Mouse (Mus musculus): ENCODE data around the gene Man2c1. TPM values are rescaled to one million over a fixed set of nuclear protein-coding genes. Genes with fewer than 3 reads are reported as not detected.

Man2c1 gene
- polyA plus RNA-seq, 1 experiment from 2014 or later = 18.0 TPM

DNA sequence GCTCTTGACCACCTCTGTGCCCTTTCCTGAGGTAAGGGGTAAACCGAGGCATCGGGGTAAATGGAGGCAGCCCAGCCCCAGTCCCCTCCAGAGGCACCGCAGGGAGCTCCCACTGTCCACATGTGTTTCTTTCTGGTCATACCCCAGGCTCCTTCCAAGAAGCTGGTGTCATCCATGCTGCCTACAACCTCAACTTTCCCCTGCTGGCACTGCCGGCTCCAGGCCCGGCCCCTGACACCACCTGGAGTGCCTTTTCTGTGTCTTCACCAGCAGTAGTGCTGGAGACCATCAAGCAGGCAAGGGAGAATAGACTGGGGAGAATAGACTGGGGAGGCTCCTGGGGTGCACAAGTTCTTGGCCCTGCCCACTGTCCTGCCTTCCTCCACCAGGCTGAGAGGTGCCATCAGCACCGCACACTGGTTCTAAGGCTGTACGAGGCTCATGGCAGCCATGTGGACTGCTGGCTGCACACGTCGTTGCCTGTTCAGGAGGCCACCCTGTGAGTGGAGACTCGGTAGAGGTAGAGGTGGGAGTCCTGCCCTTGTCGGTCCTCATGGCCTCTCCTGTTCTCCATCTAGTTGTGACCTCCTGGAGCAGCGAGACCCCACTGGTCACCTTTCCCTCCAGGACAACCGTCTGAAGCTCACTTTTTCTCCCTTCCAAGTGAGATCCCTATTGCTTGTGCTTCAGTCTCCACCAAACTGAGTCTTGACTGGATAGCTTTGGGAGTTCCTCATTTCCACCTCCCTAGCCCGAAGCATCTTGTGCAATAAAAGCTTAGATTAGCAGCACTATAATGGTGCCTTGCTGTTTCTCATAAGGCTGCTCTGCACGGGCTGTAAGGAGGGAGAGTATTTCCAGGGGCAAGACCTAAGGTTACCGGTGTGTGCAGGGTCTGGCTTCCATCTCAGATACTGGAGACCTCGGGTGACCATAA lies 11.2 kb downstream of the Man2c1 start:
- H3K4me1 ChIP-seq (ENCODE audit: control insufficient read depth, insufficient read depth, low read length) = no peaks in the 10 kb centered on the region
- H3K4me3 ChIP-seq (ENCODE audit: low read depth, low read length) = no peak overlapping the region
- ATAC-seq (ENCODE audit: low FRiP score) = no peak
- WGBS = 90% methylated on average over 17 of the region's 17 CpGs
- no peaks in the 10 kb centered on the region for H3K9me3 ChIP-seq (ENCODE audit: control insufficient read depth, low read length)
- DNase-seq (ENCODE audit: low spot score, missing footprints) = no peak
- H3K9ac ChIP-seq (ENCODE audit: low read length) = no peak overlapping the region
- no peaks in the 10 kb centered on the region for H3K27me3 ChIP-seq (ENCODE audit: control insufficient read depth, insufficient read depth, low read length)
- no peak overlapping the region for H3K27ac ChIP-seq (ENCODE audit: low read depth, low read length)
- no peak overlapping the region for H3K4me2 ChIP-seq
- peaks cover 11% of the 10 kb centered on the region; the same call in 1 of the 2 replicates for H3K36me3 ChIP-seq (ENCODE audit: control insufficient read depth, insufficient read depth, low read length)

DNA sequence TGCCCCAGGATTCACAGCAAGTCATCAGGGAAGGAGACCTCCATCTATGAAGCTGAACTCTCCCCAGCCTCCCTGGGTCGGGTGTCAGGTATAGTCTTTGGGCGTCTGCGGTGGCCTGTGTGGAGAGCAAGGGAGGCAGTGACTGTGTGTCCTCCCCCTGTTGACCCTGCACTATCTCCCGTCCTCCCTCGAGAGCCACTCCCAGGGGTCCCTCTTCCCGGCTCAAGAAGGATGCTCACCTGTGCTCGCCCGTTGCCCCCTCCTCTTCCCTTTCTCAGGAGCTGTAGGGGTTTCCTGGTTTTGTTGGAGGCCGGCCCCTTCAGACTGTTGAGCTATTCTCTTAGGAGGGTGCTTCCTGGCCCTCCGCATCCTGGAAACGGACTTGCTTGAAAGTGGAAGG lies 12.7 kb downstream of the Man2c1 start:
- H3K27me3 ChIP-seq (ENCODE audit: control insufficient read depth, insufficient read depth, low read length) = no peaks in the 10 kb centered on the region
- 94% methylated on average over 11 of the region's 11 CpGs for WGBS
- DNase-seq (ENCODE audit: low spot score, missing footprints) = peak; percentile 62
- no peak overlapping the region for H3K9ac ChIP-seq (ENCODE audit: low read length)
- H3K9me3 ChIP-seq (ENCODE audit: control insufficient read depth, low read length) = no peaks in the 10 kb centered on the region
- no peak overlapping the region for H3K27ac ChIP-seq (ENCODE audit: low read depth, low read length)
- H3K4me3 ChIP-seq (ENCODE audit: low read depth, low read length) = no peak overlapping the region
- no peaks in the 10 kb centered on the region; the same call in 1 of the 2 replicates for H3K4me1 ChIP-seq (ENCODE audit: control insufficient read depth, insufficient read depth, low read length)
- no peak for ATAC-seq (ENCODE audit: low FRiP score)
- H3K36me3 ChIP-seq (ENCODE audit: control insufficient read depth, insufficient read depth, low read length) = peaks cover 11% of the 10 kb centered on the region; the same call in 1 of the 2 replicates
- no peak overlapping the region for H3K4me2 ChIP-seq

DNA sequence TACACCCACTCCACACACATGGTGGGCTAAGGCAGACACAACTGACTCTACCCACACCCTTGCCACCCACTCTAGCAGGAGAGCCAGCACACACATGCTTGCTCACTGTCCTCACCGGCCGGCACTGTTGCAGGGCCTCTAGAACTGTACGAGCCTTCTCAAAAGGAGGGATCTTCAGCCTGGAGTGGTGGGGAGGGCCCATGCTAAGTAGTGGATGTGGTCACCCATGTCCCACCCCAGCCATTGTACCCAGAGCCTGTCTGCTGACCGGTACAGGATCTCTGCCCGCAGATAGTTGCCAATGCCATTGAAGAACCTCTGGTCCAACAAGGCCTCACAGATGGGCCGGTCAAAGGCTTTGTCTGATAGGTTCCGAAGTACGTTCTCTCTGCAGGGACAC lies 14.3 kb downstream of the Man2c1 start:
- Histone ChIP-seq H3K27me3 (ENCODE audit: control insufficient read depth, insufficient read depth, low read length) (no peaks in the 10 kb centered on the region), H3K9me3 (ENCODE audit: control insufficient read depth, low read length) (no peaks in the 10 kb centered on the region), H3K4me2 (no peak overlapping the region), H3K4me1 (ENCODE audit: control insufficient read depth, insufficient read depth, low read length) (peaks cover 6% of the 10 kb centered on the region; the same call in 1 of the 2 replicates), H3K36me3 (ENCODE audit: control insufficient read depth, insufficient read depth, low read length) (peaks cover 4% of the 10 kb centered on the region; the same call in 1 of the 2 replicates), H3K9ac (ENCODE audit: low read length) (no peak overlapping the region), H3K4me3 (ENCODE audit: low read depth, low read length) (no peak overlapping the region), H3K27ac (ENCODE audit: low read depth, low read length) (no peak overlapping the region)
- DNase-seq (ENCODE audit: low spot score, missing footprints) (no peak), ATAC-seq (ENCODE audit: low FRiP score) (no peak)
- 91% methylated on average over 8 of the region's 8 CpGs for WGBS

DNA sequence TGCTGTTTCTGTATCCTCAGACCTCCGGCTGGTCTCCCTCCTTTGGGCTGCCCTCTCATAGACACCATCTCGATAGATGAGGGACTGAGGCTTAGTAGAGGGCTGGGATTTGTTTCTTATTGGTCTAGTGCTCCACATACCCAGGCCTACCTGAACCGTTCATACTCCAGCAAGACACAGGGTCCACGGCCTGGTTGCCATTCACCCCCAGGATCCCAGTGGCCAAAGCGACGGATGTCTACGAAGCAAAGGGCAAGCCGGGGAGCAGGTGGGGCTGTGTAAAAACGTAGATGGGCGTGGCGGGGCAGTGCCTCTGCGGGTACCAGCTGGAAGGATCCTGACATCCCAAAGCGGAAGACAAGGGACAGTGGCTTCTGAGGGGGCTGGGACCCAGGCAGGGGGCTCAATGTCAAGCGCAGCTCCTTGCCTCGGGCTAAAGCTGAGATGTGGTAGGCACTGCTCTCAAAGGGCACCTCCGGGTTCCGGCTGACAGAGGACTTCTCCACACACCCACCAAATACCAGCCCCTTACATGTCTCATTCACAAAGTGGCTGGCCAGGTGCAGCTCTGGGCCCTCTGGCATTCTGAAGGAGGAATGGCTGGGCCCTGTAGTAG lies 16.1 kb downstream of the Man2c1 start:
- DNase-seq (ENCODE audit: low spot score, missing footprints) (no peak), ATAC-seq (ENCODE audit: low FRiP score) (no peak)
- Histone ChIP-seq H3K9me3 (ENCODE audit: control insufficient read depth, low read length) (no peaks in the 10 kb centered on the region), H3K36me3 (ENCODE audit: control insufficient read depth, insufficient read depth, low read length) (peaks cover 3% of the 10 kb centered on the region; the same call in 1 of the 2 replicates), H3K27me3 (ENCODE audit: control insufficient read depth, insufficient read depth, low read length) (no peaks in the 10 kb centered on the region), H3K4me3 (ENCODE audit: low read depth, low read length) (no peak overlapping the region), H3K27ac (ENCODE audit: low read depth, low read length) (no peak overlapping the region), H3K4me1 (ENCODE audit: control insufficient read depth, insufficient read depth, low read length) (peaks cover 6% of the 10 kb centered on the region; the same call in 1 of the 2 replicates), H3K4me2 (no peak overlapping the region), H3K9ac (ENCODE audit: low read length) (no peak overlapping the region)
- WGBS = 88% methylated on average over 17 of the region's 17 CpGs

DNA sequence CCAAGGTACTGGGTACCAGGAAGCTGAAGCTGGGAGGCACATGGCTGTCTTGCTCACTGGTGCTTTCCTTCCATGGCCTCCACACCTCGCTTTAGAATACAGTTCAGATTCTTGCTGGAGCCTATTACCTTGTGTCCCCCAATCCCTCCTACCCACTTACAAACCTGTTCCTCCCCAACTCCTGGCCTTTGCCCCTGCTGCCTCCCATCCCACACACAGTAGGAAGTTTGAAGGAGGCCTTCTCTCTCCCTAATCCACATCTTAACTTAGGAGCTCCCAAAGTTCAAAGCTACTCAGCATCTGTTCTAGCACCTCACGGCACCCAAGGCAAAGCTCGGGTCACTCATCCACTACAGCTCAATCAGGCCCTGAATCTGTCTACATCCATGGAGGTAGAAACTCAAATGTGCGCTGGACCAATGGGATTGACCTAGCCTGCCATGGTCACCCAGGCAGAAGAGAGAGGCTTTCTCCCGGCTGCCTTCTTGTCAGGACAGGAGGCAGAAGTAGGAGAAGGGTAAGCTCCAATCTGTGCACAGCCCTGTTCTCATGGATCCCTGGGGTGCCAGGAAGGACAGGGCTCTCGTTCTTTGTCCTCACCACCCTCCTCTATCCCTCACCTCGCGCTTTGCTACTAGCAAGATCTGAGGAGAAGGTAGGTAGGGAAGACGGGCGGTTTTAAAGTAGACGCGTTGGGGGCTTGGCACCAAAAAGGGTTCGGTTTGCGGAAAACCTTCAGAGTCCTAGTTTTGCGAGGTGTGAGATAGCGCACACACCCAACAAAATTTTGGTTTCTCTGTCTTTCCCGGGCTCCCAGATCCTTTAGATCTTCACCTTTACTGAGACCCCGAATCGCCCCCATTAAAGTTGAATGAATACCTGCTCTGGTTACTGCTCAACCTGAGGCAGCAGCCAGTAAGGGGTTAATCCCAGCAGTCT lies 17.0 kb downstream of the Man2c1 start:
- peak; percentile 46 for ATAC-seq (ENCODE audit: low FRiP score)
- peaks cover 6% of the 10 kb centered on the region; the same call in 1 of the 2 replicates for H3K4me1 ChIP-seq (ENCODE audit: control insufficient read depth, insufficient read depth, low read length)
- WGBS = 9% methylated on average over 19 of the region's 19 CpGs
- peak overlapping the region; percentile 87 for H3K4me2 ChIP-seq
- no peaks in the 10 kb centered on the region for H3K27me3 ChIP-seq (ENCODE audit: control insufficient read depth, insufficient read depth, low read length)
- peak overlapping the region; percentile 75 for H3K9ac ChIP-seq (ENCODE audit: low read length)
- no peaks in the 10 kb centered on the region for H3K36me3 ChIP-seq (ENCODE audit: control insufficient read depth, insufficient read depth, low read length)
- H3K9me3 ChIP-seq (ENCODE audit: control insufficient read depth, low read length) = no peaks in the 10 kb centered on the region
- H3K4me3 ChIP-seq (ENCODE audit: low read depth, low read length) = peak overlapping the region; percentile 50
- peak; percentile 94 for DNase-seq (ENCODE audit: low spot score, missing footprints)
- peak overlapping the region; percentile 56 for H3K27ac ChIP-seq (ENCODE audit: low read depth, low read length)

DNA sequence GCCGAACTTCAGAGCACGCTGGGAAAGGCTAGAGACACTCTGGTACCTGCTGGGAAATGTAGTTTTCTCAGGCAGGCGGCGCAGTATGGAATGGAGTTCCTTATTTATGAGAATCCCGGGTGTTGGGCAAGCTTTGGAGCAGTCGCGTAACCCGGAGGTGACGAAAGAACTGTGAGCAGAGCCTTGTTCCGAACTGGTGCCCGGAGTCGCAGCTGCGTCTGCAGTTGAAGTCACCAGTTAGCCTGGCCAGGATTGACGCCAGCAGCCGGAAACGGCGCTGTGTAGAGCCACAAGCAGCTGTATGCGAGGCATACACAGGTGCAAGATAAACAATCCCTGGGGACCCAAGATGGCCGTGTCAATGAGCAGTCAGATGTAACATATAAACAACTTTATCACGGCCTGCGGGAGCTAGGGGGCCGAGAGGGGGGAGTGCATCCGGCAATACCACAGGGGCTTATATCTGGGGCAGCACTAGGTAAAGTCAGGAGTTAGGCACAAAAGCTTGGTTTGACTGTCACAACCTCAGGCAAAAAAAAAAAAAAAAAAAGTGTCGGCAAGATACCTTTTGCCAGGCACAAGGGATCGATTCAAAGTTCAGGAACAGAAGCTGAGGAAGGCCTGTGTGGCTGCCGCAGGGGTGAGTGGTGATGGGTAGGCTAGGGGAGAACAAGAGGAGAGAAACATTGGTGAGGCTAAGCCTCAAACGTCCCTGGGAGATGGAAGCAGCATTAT lies 17.8 kb downstream of the Man2c1 start, which contains the start of gene Neil1:
Gene Neil1, minus strand, starts transcription at position 162 of the 735 bp plus-strand sequence.
- peak within 1 kb of the TSS; percentile 56 for H3K27ac ChIP-seq (ENCODE audit: low read depth, low read length)
- peak; percentile 97 for DNase-seq (ENCODE audit: low spot score, missing footprints)
- H3K4me1 ChIP-seq (ENCODE audit: control insufficient read depth, insufficient read depth, low read length) = peaks cover 6% of the 10 kb centered on the region; the same call in 1 of the 2 replicates
- peak; percentile 92 for ATAC-seq (ENCODE audit: low FRiP score)
- H3K9me3 ChIP-seq (ENCODE audit: control insufficient read depth, low read length) = no peaks in the 10 kb centered on the region
- H3K4me3 ChIP-seq (ENCODE audit: low read depth, low read length) = peak within 1 kb of the TSS; percentile 50
- H3K9ac ChIP-seq (ENCODE audit: low read length) = peak within 1 kb of the TSS; percentile 75
- H3K4me2 ChIP-seq = peak within 1 kb of the TSS; percentile 87
- H3K27me3 ChIP-seq (ENCODE audit: control insufficient read depth, insufficient read depth, low read length) = no peaks in the 10 kb centered on the region
- WGBS = under 1% methylated on average over 27 of the region's 27 CpGs
- H3K36me3 ChIP-seq (ENCODE audit: control insufficient read depth, insufficient read depth, low read length) = no peaks in the 10 kb centered on the region

DNA sequence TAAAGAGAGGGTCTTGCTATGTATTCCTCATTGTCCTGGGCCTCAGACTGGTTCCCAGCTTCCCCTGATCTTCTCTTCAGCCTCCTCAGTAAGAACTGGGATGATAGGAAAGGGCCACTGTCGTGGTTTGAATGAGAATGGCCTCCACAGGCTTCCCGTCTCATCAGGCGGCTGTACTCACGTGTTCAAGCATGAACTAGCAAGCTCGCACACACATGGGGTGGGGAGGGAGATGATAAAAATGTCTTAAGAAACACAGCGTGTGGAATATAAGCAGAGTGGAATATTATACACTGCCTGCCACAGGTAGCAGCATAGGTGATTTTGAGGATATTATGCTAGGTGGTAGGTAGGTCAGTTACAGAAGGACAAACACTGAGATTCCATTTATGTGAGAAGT lies 18.5 kb downstream of the Man2c1 start:
- peak overlapping the region; percentile 87 for H3K4me2 ChIP-seq
- H3K9ac ChIP-seq (ENCODE audit: low read length) = peak overlapping the region; percentile 75
- no peaks in the 10 kb centered on the region for H3K27me3 ChIP-seq (ENCODE audit: control insufficient read depth, insufficient read depth, low read length)
- no peaks in the 10 kb centered on the region for H3K36me3 ChIP-seq (ENCODE audit: control insufficient read depth, insufficient read depth, low read length)
- DNase-seq (ENCODE audit: low spot score, missing footprints) (no peak), ATAC-seq (ENCODE audit: low FRiP score) (no peak)
- peaks cover 6% of the 10 kb centered on the region; the same call in 1 of the 2 replicates for H3K4me1 ChIP-seq (ENCODE audit: control insufficient read depth, insufficient read depth, low read length)
- WGBS = 75% methylated on average over 6 of the region's 6 CpGs
- H3K4me3 ChIP-seq (ENCODE audit: low read depth, low read length) = peak overlapping the region; percentile 50
- 0 out of 2 replicates have a peak overlapping the region, but pooled peaks have one; percentile 56 for H3K27ac ChIP-seq (ENCODE audit: low read depth, low read length)
- H3K9me3 ChIP-seq (ENCODE audit: control insufficient read depth, low read length) = no peaks in the 10 kb centered on the region

DNA sequence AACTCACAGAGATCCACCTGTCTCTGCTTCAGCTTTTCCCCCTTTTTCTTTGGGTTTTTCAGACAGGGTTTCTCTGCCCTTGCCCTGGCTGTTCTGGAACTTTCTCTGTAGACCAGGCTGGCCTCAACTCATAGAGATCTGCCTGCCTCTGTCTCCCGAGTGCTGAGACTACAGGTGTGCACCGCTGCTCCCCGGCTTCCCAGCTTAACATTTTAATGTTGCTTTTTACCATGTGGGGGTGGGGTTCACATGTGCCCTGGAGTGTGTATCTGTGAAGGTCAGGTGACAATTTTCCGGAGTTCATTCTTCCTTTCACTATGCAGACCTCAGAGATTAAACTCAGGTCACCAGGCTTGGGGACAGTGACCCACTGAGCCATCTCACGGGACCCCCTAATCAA lies 19.7 kb downstream of the Man2c1 start:
- Histone ChIP-seq H3K4me3 (ENCODE audit: low read depth, low read length) (no peak overlapping the region), H3K4me1 (ENCODE audit: control insufficient read depth, insufficient read depth, low read length) (peaks cover 6% of the 10 kb centered on the region; the same call in 1 of the 2 replicates), H3K27me3 (ENCODE audit: control insufficient read depth, insufficient read depth, low read length) (no peaks in the 10 kb centered on the region), H3K27ac (ENCODE audit: low read depth, low read length) (no peak overlapping the region), H3K36me3 (ENCODE audit: control insufficient read depth, insufficient read depth, low read length) (no peaks in the 10 kb centered on the region), H3K4me2 (no peak overlapping the region), H3K9ac (ENCODE audit: low read length) (no peak overlapping the region), H3K9me3 (ENCODE audit: control insufficient read depth, low read length) (no peaks in the 10 kb centered on the region)
- ATAC-seq (ENCODE audit: low FRiP score) (no peak), DNase-seq (ENCODE audit: low spot score, missing footprints) (no peak)
- 88% methylated on average over 5 of the region's 5 CpGs for WGBS
